Mouse (Mus musculus) CH12.LX (cell line): Measurements from ENCODE around the gene Cnpy4. TPM values are rescaled to one million over a fixed set of nuclear protein-coding genes. Genes with fewer than 3 reads are reported as not detected.

Source experiments
- DNase-seq: peaks from one replicate; pipeline ENCODE4 v3.0.0-alpha.2; 2013; ENCODE audit errors: extremely low read depth
- H3K27ac ChIP-seq: 2 replicates; pipeline ENCODE4 v1.5.1; 2012; ENCODE audit warnings: low read depth, mild to moderate bottlenecking, control low read depth, moderate library complexity; ENCODE audit not compliant: insufficient read depth
- H3K27me3 ChIP-seq: replicated peaks from 2 replicates; pipeline ENCODE3; 2012; ENCODE audit warnings: inconsistent platforms
- H3K36me3 ChIP-seq, 2 experiments: replicated peaks in 1 of 2; 2 replicates each; pipeline versions ENCODE3 to v1.6.1; 2012; ENCODE audit warnings: inconsistent platforms in 1 of 2, low read length in 1 of 2, mild to moderate bottlenecking in 1 of 2, mixed read lengths in 1 of 2, moderate library complexity in 1 of 2; ENCODE audit not compliant: control insufficient read depth in 1 of 2, insufficient read depth in 1 of 2
- H3K4me1 ChIP-seq, 2 experiments: 2 replicates each; pipeline ENCODE4 v1.6.1; 2012; ENCODE audit warnings: inconsistent platforms in 1 of 2, moderate library complexity in 1 of 2; ENCODE audit not compliant: insufficient read depth in 2 of 2, control insufficient read depth in 1 of 2
- H3K4me2 ChIP-seq: 2 replicates; pipeline ENCODE4 v1.6.1; 2012; ENCODE audit warnings: low read depth, mild to moderate bottlenecking, control low read depth; ENCODE audit not compliant: poor library complexity, insufficient read depth, severe bottlenecking
- H3K4me3 ChIP-seq, 3 experiments: fragments of 150-350 bp in 1 of 3; sonication (generic) in 1 of 3; replicated peaks in 1 of 3; 2 replicates each; pipeline versions ENCODE3 to v1.5.1; 2011 to 2012; ENCODE audit warnings: low read depth in 2 of 3, low read length in 2 of 3, mild to moderate bottlenecking in 2 of 3, moderate library complexity in 2 of 3, control low read depth in 1 of 3, improper control_type of control experiment in 1 of 3, inconsistent platforms in 1 of 3, mixed read lengths in 1 of 3; ENCODE audit not compliant: poor library complexity in 1 of 3
- H3K79me2 ChIP-seq: replicated peaks from 2 replicates; pipeline ENCODE4 v1.6.1; 2012; ENCODE audit warnings: mild to moderate bottlenecking, moderate library complexity; ENCODE audit not compliant: control insufficient read depth, poor library complexity, insufficient read depth, severe bottlenecking; ENCODE audit errors: extremely low read depth
- H3K9ac ChIP-seq: 2 replicates; pipeline ENCODE4 v1.6.1; 2012; ENCODE audit warnings: low read depth, mild to moderate bottlenecking, control low read depth, moderate library complexity; ENCODE audit not compliant: insufficient read depth
- H3K9me3 ChIP-seq: replicated peaks from 2 replicates; pipeline ENCODE3; 2012; ENCODE audit warnings: low read length, inconsistent platforms, mixed read lengths
- BHLHE40 ChIP-seq: IDR thresholded peaks from 2 replicates; pipeline ENCODE4 v1.6.1; 2011; ENCODE audit warnings: mild to moderate bottlenecking, low read depth, low read length, improper control_type of control experiment
- CHD1 ChIP-seq: IDR thresholded peaks from 2 replicates; pipeline ENCODE4 v1.6.1; 2012; ENCODE audit warnings: low read depth, low read length, improper control_type of control experiment, inconsistent platforms
- CHD2 ChIP-seq: IDR thresholded peaks from 2 replicates; pipeline ENCODE4 v1.6.1; 2011; ENCODE audit warnings: low read length, improper control_type of control experiment
- CTCF ChIP-seq, 2 experiments: IDR thresholded peaks in 1 of 2; conservative IDR thresholded peaks in 1 of 2; 2 replicates each; pipeline ENCODE4 v1.5.1; 2011 to 2012; ENCODE audit warnings: low read depth in 2 of 2, low read length in 2 of 2, improper control_type of control experiment in 1 of 2, inconsistent platforms in 1 of 2, mild to moderate bottlenecking in 1 of 2, moderate library complexity in 1 of 2
- E2F4 ChIP-seq: IDR thresholded peaks from 2 replicates; pipeline ENCODE4 v1.6.1; 2011; ENCODE audit warnings: low read depth, low read length, improper control_type of control experiment; ENCODE audit not compliant: insufficient replicate concordance
- ELF1 ChIP-seq: IDR thresholded peaks from 2 replicates; pipeline ENCODE4 v1.6.1; 2014; ENCODE audit warnings: low read depth, mild to moderate bottlenecking, inconsistent platforms, low read length, improper control_type of control experiment
- EP300 ChIP-seq: IDR thresholded peaks from 2 replicates; pipeline ENCODE4 v1.6.1; 2011; ENCODE audit warnings: low read length, improper control_type of control experiment
- IRF4 ChIP-seq: IDR thresholded peaks from 2 replicates; pipeline ENCODE4 v1.6.1; 2014; ENCODE audit warnings: low read depth, mild to moderate bottlenecking, inconsistent platforms, low read length, improper control_type of control experiment
- JUN ChIP-seq: IDR thresholded peaks from 2 replicates; pipeline ENCODE4 v1.6.1; 2011; ENCODE audit warnings: low read depth, mild to moderate bottlenecking, low read length, improper control_type of control experiment, moderate library complexity; ENCODE audit not compliant: insufficient read depth
- JUND ChIP-seq: conservative IDR thresholded peaks from 2 replicates; pipeline ENCODE4 v1.6.1; 2011; ENCODE audit warnings: low read depth, low read length, improper control_type of control experiment
- KAT2A ChIP-seq: IDR thresholded peaks from 2 replicates; pipeline ENCODE4 v1.6.1; 2012; ENCODE audit warnings: low read length, improper control_type of control experiment, inconsistent platforms; ENCODE audit not compliant: insufficient replicate concordance
- MAFK ChIP-seq: IDR thresholded peaks from 2 replicates; pipeline ENCODE4 v1.6.1; 2011; ENCODE audit warnings: low read length, improper control_type of control experiment; ENCODE audit not compliant: insufficient replicate concordance
- MAX ChIP-seq: IDR thresholded peaks from 2 replicates; pipeline ENCODE4 v1.6.1; 2011; ENCODE audit warnings: low read length, improper control_type of control experiment
- MAZ ChIP-seq: IDR thresholded peaks from 2 replicates; pipeline ENCODE4 v1.6.1; 2012; ENCODE audit warnings: low read depth, mild to moderate bottlenecking, inconsistent platforms, low read length, improper control_type of control experiment, moderate library complexity
- MEF2A ChIP-seq: IDR thresholded peaks from 2 replicates; pipeline ENCODE4 v1.6.1; 2014; ENCODE audit warnings: low read depth, mild to moderate bottlenecking, inconsistent platforms, low read length, improper control_type of control experiment, borderline replicate concordance
- MXI1 ChIP-seq: IDR thresholded peaks from 2 replicates; pipeline ENCODE4 v1.6.1; 2011; ENCODE audit warnings: mild to moderate bottlenecking, low read depth, low read length, improper control_type of control experiment
- MYC ChIP-seq: IDR thresholded peaks from 2 replicates; pipeline ENCODE4 v1.6.1; 2011; ENCODE audit warnings: low read depth, mild to moderate bottlenecking, improper control_type of control experiment, low read length
- NELFE ChIP-seq: IDR thresholded peaks from 2 replicates; pipeline ENCODE4 v1.6.1; 2011; ENCODE audit warnings: low read depth, low read length, improper control_type of control experiment
- NRF1 ChIP-seq: IDR thresholded peaks from 2 replicates; pipeline ENCODE4 v1.6.1; 2014; ENCODE audit warnings: low read depth, mild to moderate bottlenecking, inconsistent platforms, low read length, improper control_type of control experiment, moderate library complexity
- POLR2A ChIP-seq: IDR thresholded peaks from 2 replicates; pipeline ENCODE4 v1.6.1; 2011; ENCODE audit warnings: low read depth, mild to moderate bottlenecking, improper control_type of control experiment, low read length
- POLR2AphosphoS2 ChIP-seq: IDR thresholded peaks from 2 replicates; pipeline ENCODE4 v1.6.1; 2011; ENCODE audit warnings: low read depth, low read length, improper control_type of control experiment
- RAD21 ChIP-seq: IDR thresholded peaks from 2 replicates; pipeline ENCODE4 v1.6.1; 2011; ENCODE audit warnings: low read depth, mild to moderate bottlenecking, low read length, improper control_type of control experiment, moderate library complexity
- RCOR1 ChIP-seq: conservative IDR thresholded peaks from 2 replicates; pipeline ENCODE4 v1.6.1; 2012; ENCODE audit warnings: low read depth, mild to moderate bottlenecking, inconsistent platforms, low read length, improper control_type of control experiment
- SIN3A ChIP-seq: IDR thresholded peaks from 2 replicates; pipeline ENCODE4 v1.6.1; 2012; ENCODE audit warnings: low read length, improper control_type of control experiment, inconsistent platforms
- SMC3 ChIP-seq: IDR thresholded peaks from 2 replicates; pipeline ENCODE4 v1.6.1; 2011; ENCODE audit warnings: low read depth, low read length, improper control_type of control experiment
- TCF12 ChIP-seq: IDR thresholded peaks from 2 replicates; pipeline ENCODE4 v1.6.1; 2014; ENCODE audit warnings: low read depth, mild to moderate bottlenecking, inconsistent platforms, low read length, improper control_type of control experiment
- UBTF ChIP-seq: IDR thresholded peaks from 2 replicates; pipeline ENCODE4 v1.6.1; 2012; ENCODE audit warnings: low read depth, mild to moderate bottlenecking, inconsistent platforms, low read length, improper control_type of control experiment, moderate library complexity
- USF1 ChIP-seq: IDR thresholded peaks from 2 replicates; pipeline ENCODE4 v1.6.1; 2014; ENCODE audit warnings: low read depth, mild to moderate bottlenecking, inconsistent platforms, low read length, improper control_type of control experiment
- ZC3H11A ChIP-seq: IDR thresholded peaks from 2 replicates; pipeline ENCODE4 v1.6.1; 2012; ENCODE audit warnings: low read depth, mild to moderate bottlenecking, inconsistent platforms, low read length, improper control_type of control experiment
- ZKSCAN1 ChIP-seq: IDR thresholded peaks from 2 replicates; pipeline ENCODE4 v1.6.1; 2012; ENCODE audit warnings: low read depth, inconsistent platforms, low read length, improper control_type of control experiment, borderline replicate concordance
- ZMIZ1 ChIP-seq: IDR thresholded peaks from 2 replicates; pipeline ENCODE4 v1.6.1; 2012; ENCODE audit warnings: low read depth, mild to moderate bottlenecking, inconsistent platforms, low read length, improper control_type of control experiment
- ZNF384 ChIP-seq: IDR thresholded peaks from 2 replicates; pipeline ENCODE4 v1.6.1; 2012; ENCODE audit warnings: low read depth, low read length, improper control_type of control experiment, inconsistent platforms
- dilution Hi-C: fragments of 300-500 bp; cut with MboI; formaldehyde crosslinking; loops from 2 replicates; pipeline ENCODE4 v1.14.3; 2020; ENCODE audit warnings: low sequenced_read_pairs; ENCODE audit not compliant: extremely low pct_unique_long_range_greater_than_20kb, extremely low pct_ligation_motif_present
- in situ Hi-C: fragments of 300-500 bp; cut with MboI; formaldehyde crosslinking; loops from 3 replicates; pipeline ENCODE4 v1.14.3; 2019; ENCODE audit warnings: low sequenced_read_pairs, low pct_ligation_motif_present, low pct_unique_long_range_greater_than_20kb, mixed read lengths
- polyA plus RNA-seq: library from polyadenylated mRNA; unstranded; fragments of >175 nt; gene quantifications from 2 replicates; pipeline ENCODE4 v1.2.1, GENCODE M21; 2012; ENCODE audit warnings: low read depth; ENCODE audit not compliant: insufficient read length
- total RNA-seq, 2 experiments: library from RNA; depleted of rRNA; stranded (reverse); fragments of 300-350 nt in 1 of 2; fragments of >200 nt in 1 of 2; gene quantifications; 2 replicates each; pipeline ENCODE4 v1.2.3; 2012 to 2014

The Cnpy4 gene
- total and polyA plus RNA-seq, 3 experiments = 19.2 to 24.9 (median 21.6) TPM

DNA sequence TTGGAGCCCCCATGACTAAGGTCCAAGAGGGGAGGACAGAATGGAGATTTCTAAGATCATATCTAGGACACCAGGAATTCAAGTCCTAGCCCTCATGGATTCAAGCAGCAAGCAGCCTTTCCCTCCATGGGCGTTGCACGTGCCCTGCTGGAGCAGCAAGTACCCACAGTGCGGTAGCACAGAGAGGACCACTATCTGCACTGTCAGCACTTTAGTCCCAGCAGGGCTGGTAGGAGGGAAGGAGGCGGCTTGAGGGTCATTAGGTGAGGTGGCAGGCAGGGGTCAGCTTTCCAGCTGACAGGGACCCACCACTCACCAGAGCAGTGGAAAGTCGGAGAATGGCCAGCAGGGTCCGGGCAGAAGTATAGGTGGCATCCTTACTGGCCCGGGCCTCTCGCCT lies 21.7 kb upstream of the Cnpy4 start:
- TF ChIP-seq ZMIZ1 (peak; percentile 30; the same call in 1 of the 2 replicates), RAD21 (no peak), NRF1 (no peak), MAFK (peak; percentile 68; the same call in 1 of the 2 replicates)
- dilution Hi-C loops = no loop called here
- H3K4me1 ChIP-seq = peaks cover 3 to 30% of the 10 kb centered on the region in 2 experiments
- no peaks in the 10 kb centered on the region for H3K9me3 ChIP-seq
- no peak overlapping the region for H3K9ac ChIP-seq
- no peak overlapping the region for H3K27ac ChIP-seq
- no peak overlapping the region for H3K4me2 ChIP-seq
- peaks cover 73 to 80% of the 10 kb centered on the region in 2 experiments for H3K36me3 ChIP-seq
- H3K27me3 ChIP-seq = no peaks in the 10 kb centered on the region
- H3K4me3 ChIP-seq = no peak overlapping the region
- DNase-seq = no peak
- in situ Hi-C loops = no loop called here
- H3K79me2 ChIP-seq = peaks cover 32% of the 10 kb centered on the region

DNA sequence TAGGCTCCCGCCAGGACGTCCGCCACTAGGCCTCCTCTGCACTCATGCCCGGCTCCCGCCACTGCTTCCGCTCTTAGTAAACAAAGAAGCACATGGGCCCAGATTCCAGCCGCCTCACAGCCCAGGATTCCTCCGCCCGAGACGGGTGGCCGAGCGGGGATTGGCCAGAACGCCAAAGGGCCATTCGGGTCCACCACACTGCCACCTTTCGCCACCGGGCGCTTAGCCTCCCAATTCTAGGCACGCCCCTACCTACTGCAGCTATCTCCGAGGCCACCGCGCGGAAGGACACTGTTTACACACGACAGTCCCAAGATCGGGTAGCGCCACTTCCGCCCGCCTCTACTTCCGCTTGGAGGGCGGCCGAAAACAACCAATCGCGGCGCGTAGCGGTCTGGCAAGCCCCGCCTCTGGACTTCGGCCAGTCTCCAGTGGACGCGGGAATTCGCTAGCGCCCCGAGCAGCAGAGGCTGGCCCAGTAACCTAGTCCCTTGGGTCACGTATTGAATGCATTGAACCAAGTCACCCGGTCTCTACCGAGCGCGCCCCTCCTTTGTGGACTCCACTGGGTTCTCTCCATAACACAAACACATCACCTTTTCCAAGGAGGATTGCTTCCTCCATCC lies 16.2 kb upstream of the Cnpy4 start:
- in situ Hi-C loops = no loop called here
- TF ChIP-seq ZNF384 = no peak
- no peak for TF ChIP-seq JUND
- TF ChIP-seq E2F4 = peak; percentile 73; the same call in 1 of the 2 replicates
- no peak for TF ChIP-seq EP300
- peak; percentile 68; the same call in 1 of the 2 replicates for TF ChIP-seq POLR2AphosphoS2
- no peak; the same call in 1 of the 2 replicates for TF ChIP-seq MYC
- TF ChIP-seq RAD21 = no peak
- TF ChIP-seq NRF1 = 0 out of 2 replicates have a peak, but pooled peaks have one; percentile 28
- peak; percentile 59; the same call in 1 of the 2 replicates for TF ChIP-seq NELFE
- TF ChIP-seq CHD1 = no peak
- no peak for TF ChIP-seq RCOR1
- TF ChIP-seq KAT2A = peak; percentile 82
- TF ChIP-seq POLR2A = peak; percentile 69
- TF ChIP-seq MAZ = peak; percentile 34; the same call in 1 of the 2 replicates
- TF ChIP-seq TCF12 = peak; percentile 17; the same call in 1 of the 2 replicates
- no peak for TF ChIP-seq SMC3
- no peak for TF ChIP-seq CTCF (conservative IDR thresholded peaks at IDR 0.05 in 1 of 2, IDR thresholded peaks at IDR 0.05 in 1 of 2; ENCODE audit: low read depth in 2 of 2, low read length in 2 of 2)
- peak; percentile 75; the same call in 1 of the 2 replicates for TF ChIP-seq UBTF
- no peak for TF ChIP-seq JUN
- no peak for TF ChIP-seq USF1
- TF ChIP-seq ZC3H11A = no peak
- no peak for TF ChIP-seq IRF4
- TF ChIP-seq ELF1 = peak; percentile 92
- no peak for TF ChIP-seq ZKSCAN1
- peak; percentile 100 for TF ChIP-seq SIN3A
- peak; percentile 97 for TF ChIP-seq MAX
- no peak for TF ChIP-seq BHLHE40
- 0 out of 2 replicates have a peak, but pooled peaks have one; percentile 37 for TF ChIP-seq MEF2A
- peak; percentile 98 for TF ChIP-seq MXI1
- TF ChIP-seq CHD2 = peak; percentile 56

More for the DNA sequence above, 16.2 kb upstream of the Cnpy4 start:
- peak overlapping the region; percentile 44; the same call in 1 of the 2 replicates for H3K4me2 ChIP-seq
- H3K4me1 ChIP-seq = peaks cover 11 to 27% of the 10 kb centered on the region in 2 experiments
- peaks cover 55 to 66% of the 10 kb centered on the region in 2 experiments for H3K36me3 ChIP-seq
- H3K9ac ChIP-seq = peak overlapping the region; percentile 91
- peak overlapping the region; percentile 79 for H3K27ac ChIP-seq
- H3K9me3 ChIP-seq = no peaks in the 10 kb centered on the region
- dilution Hi-C loops = no loop called here
- DNase-seq = peak; percentile 93
- H3K79me2 ChIP-seq = peaks cover 30% of the 10 kb centered on the region
- H3K27me3 ChIP-seq = no peaks in the 10 kb centered on the region
- peak overlapping the region; percentile 82 to 98 (median 88) for H3K4me3 ChIP-seq
